Mouse (Mus musculus) stomach, postnatal 0 days (tissue): ENCODE results near the gene Zfp202.

Source experiments
- CTCF ChIP-seq: IDR thresholded peaks from 2 replicates; pipeline ENCODE4 v1.5.1; 2016; ENCODE audit warnings: antibody characterized with exemption, low read depth, mild to moderate bottlenecking, moderate library complexity
- EP300 ChIP-seq: optimal IDR thresholded peaks from 2 replicates; pipeline ENCODE3; 2016; ENCODE audit warnings: antibody characterized with exemption

- no peak for TF ChIP-seq CTCF
- TF ChIP-seq EP300, result no peak
Observed at GRCm38 (mm10) chr9:40234233-40235072, 42.3 kb downstream of the Zfp202 start.
